Mouse (Mus musculus): Measurements from ENCODE around the gene Nrk.

The Nrk gene

GRCm38 (mm10) chrX:138914041-138914776 lies at the start of gene Nrk:
Nrk (plus strand) TSS chrX:138914430.
- DNase-seq (ENCODE audit: low spot score), result no peak

GRCm38 (mm10) chrX:138913366-138913765 lies 864 bp upstream of the Nrk start:
- DNase-seq (ENCODE audit: low spot score), result no peak

- DNase-seq (ENCODE audit: low spot score), result no peak
These were observed 516 bp downstream of the Nrk start for GRCm38 (mm10) chrX:138914777-138915114.

GRCm38 (mm10) chrX:138919030-138919429 lies 4.8 kb downstream of the Nrk start:
- no peak for DNase-seq (ENCODE audit: low spot score)

- DNase-seq (ENCODE audit: low spot score), result no peak
These were observed 29.7 kb downstream of the Nrk start for GRCm38 (mm10) chrX:138943905-138944304.

- DNase-seq (ENCODE audit: low spot score), result no peak
These were observed 46.5 kb downstream of the Nrk start for GRCm38 (mm10) chrX:138960713-138961112.

GRCm38 (mm10) chrX:138978501-138978900 lies 64.3 kb downstream of the Nrk start:
- no peak for DNase-seq (ENCODE audit: low spot score)

GRCm38 (mm10) chrX:138979249-138979648 lies 65.0 kb downstream of the Nrk start:
- DNase-seq (ENCODE audit: low spot score), result no peak

- no peak for DNase-seq (ENCODE audit: low spot score)
These were observed 100.3 kb downstream of the Nrk start for GRCm38 (mm10) chrX:139014524-139014923.

- no peak for DNase-seq (ENCODE audit: low spot score)
These were observed 102.3 kb downstream of the Nrk start for GRCm38 (mm10) chrX:139016540-139016939.

GRCm38 (mm10) chrX:139026532-139027097 lies 112.4 kb downstream of the Nrk start:
- DNase-seq (ENCODE audit: low spot score), result no peak

- DNase-seq (ENCODE audit: low spot score), result no peak
These were observed 113.1 kb downstream of the Nrk start for GRCm38 (mm10) chrX:139027296-139027695.

GRCm38 (mm10) chrX:139027909-139028308 lies 113.7 kb downstream of the Nrk start:
- DNase-seq (ENCODE audit: low spot score), result no peak

- DNase-seq (ENCODE audit: low spot score), result no peak
These were observed 123.4 kb downstream of the Nrk start for GRCm38 (mm10) chrX:139037666-139038065.

GRCm38 (mm10) chrX:139039314-139039713 lies 125.1 kb downstream of the Nrk start:
- no peak for DNase-seq (ENCODE audit: low spot score)

- DNase-seq (ENCODE audit: low spot score), result no peak
These were observed 126.9 kb downstream of the Nrk start for GRCm38 (mm10) chrX:139041148-139041547.

- no peak for DNase-seq (ENCODE audit: low spot score)
These were observed 137.7 kb downstream of the Nrk start for GRCm38 (mm10) chrX:139051976-139052375.

- DNase-seq (ENCODE audit: low spot score), result no peak
These were observed 138.9 kb downstream of the Nrk start for GRCm38 (mm10) chrX:139053149-139053548.

Measured in layer of hippocampus, adult 9-10 months (tissue).